In genomic region chr7:66217011-66217410, GRCm38 (mm10) we compare ENCODE assay signal across 14 mouse cellular contexts.
A peak's percentile ranks its signal among the peaks of the same experiment; 100 is the strongest.
DNase-seq lines count a peak whose midpoint lies in the region; ATAC-seq and TF ChIP-seq lines count a peak whose summit lies in the region.
"Had no signal": no experiment of that assay in that cellular context is flagged by ENCODE, and none has a peak within 500 bp of the region (broad histone marks: within the 10 kb centered on the region; RNA-seq: fewer than 3 reads in every experiment).

No protein-coding gene starts in this region.

- no peak overlapping the region for H3K4me2 ChIP-seq in heart, embryonic 15.5 days
- H3K4me2 ChIP-seq: forebrain, embryonic 15.5 days; hindbrain, embryonic 14.5 days; liver, embryonic 13.5 days; midbrain, embryonic 13.5 days had no signal

- H3K36me3 ChIP-seq in heart, embryonic 15.5 days, result no peaks in the 10 kb centered on the region
- no peaks in the 10 kb centered on the region for H3K36me3 ChIP-seq in heart, adult 2 months (ENCODE audit: control insufficient read depth, insufficient read depth, low read length)
- no peaks in the 10 kb centered on the region for H3K36me3 ChIP-seq in limb, embryonic 10.5 days
- H3K36me3 ChIP-seq: forebrain, embryonic 15.5 days; liver, embryonic 13.5 days; midbrain, embryonic 13.5 days had no signal

- no peaks in the 10 kb centered on the region for H3K9me3 ChIP-seq in heart, embryonic 15.5 days (replicated peaks)
- H3K9me3 ChIP-seq in limb, embryonic 10.5 days (replicated peaks), result no peaks in the 10 kb centered on the region
- H3K9me3 ChIP-seq: forebrain, embryonic 15.5 days; liver, embryonic 13.5 days; midbrain, embryonic 13.5 days had no signal

- no peak for TF ChIP-seq EP300 in heart, adult 2 months (IDR thresholded peaks at IDR 0.05; ENCODE audit: insufficient read depth, low read depth, low read length)

- peak overlapping the region; percentile 90; the same call in 1 of the 2 replicates for H3K27ac ChIP-seq in heart, embryonic 15.5 days
- no peak overlapping the region for H3K27ac ChIP-seq in heart, adult 2 months
- H3K27ac ChIP-seq in limb, embryonic 10.5 days, result peak overlapping the region; percentile 84; the same call in 1 of the 2 replicates
- H3K27ac ChIP-seq: forebrain, embryonic 15.5 days; hindbrain, embryonic 14.5 days; liver, embryonic 13.5 days; midbrain, embryonic 13.5 days had no signal

- TF ChIP-seq POLR2A in heart, adult 2 months (IDR thresholded peaks at IDR 0.05; ENCODE audit: insufficient read depth, low read depth, low read length), result no peak

- intact Hi-C loops in heart, adult 2 months (cut with DNase I), result no loop called here

- H3K4me3 ChIP-seq in heart, embryonic 15.5 days, result no peak overlapping the region
- H3K4me3 ChIP-seq in heart, adult 2 months, result no peak overlapping the region
- H3K4me3 ChIP-seq in limb, embryonic 10.5 days, result no peak overlapping the region
- H3K4me3 ChIP-seq: forebrain, embryonic 15.5 days; liver, embryonic 13.5 days; midbrain, embryonic 13.5 days had no signal

- no peak overlapping the region for H3K9ac ChIP-seq in heart, embryonic 15.5 days
- H3K9ac ChIP-seq in heart, adult 2 months (ENCODE audit: low read depth, low read length), result no peak overlapping the region
- H3K9ac ChIP-seq: forebrain, embryonic 15.5 days; hindbrain, embryonic 14.5 days; liver, embryonic 13.5 days; midbrain, embryonic 13.5 days had no signal

- no peaks in the 10 kb centered on the region for H3K27me3 ChIP-seq in heart, embryonic 15.5 days
- H3K27me3 ChIP-seq in heart, adult 2 months (ENCODE audit: control insufficient read depth, insufficient read depth, low read length), result no peaks in the 10 kb centered on the region
- no peaks in the 10 kb centered on the region for H3K27me3 ChIP-seq in limb, embryonic 10.5 days (ENCODE audit: low read depth, poor library complexity, severe bottlenecking)
- H3K27me3 ChIP-seq: forebrain, embryonic 15.5 days; liver, embryonic 13.5 days; midbrain, embryonic 13.5 days had no signal

- no peaks in the 10 kb centered on the region for H3K79me2 ChIP-seq in heart, adult 2 months (replicated peaks; ENCODE audit: control insufficient read depth, insufficient read depth, low read length)

- TF ChIP-seq CTCF in heart, adult 2 months (IDR thresholded peaks at IDR 0.05), result no peak

- WGBS in heart, embryonic 15.5 days, result 81% methylated on average over 7 of the region's 7 CpGs
- 86% methylated on average over 7 of the region's 7 CpGs for WGBS in heart, adult 2 months
- WGBS in limb, embryonic 10.5 days, result 85% methylated on average over 7 of the region's 7 CpGs

- ATAC-seq in heart, embryonic 15.5 days (replicated peaks; ENCODE audit: insufficient number of reproducible peaks, insufficient read depth, low FRiP score, low read depth), result no peak
- ATAC-seq: forebrain, embryonic 15.5 days had no signal

- peaks cover 30% of the 10 kb centered on the region for H3K4me1 ChIP-seq in heart, embryonic 15.5 days (replicated peaks)
- peaks cover 9% of the 10 kb centered on the region for H3K4me1 ChIP-seq in heart, adult 2 months (ENCODE audit: control insufficient read depth, insufficient read depth, low read length)
- H3K4me1 ChIP-seq in limb, embryonic 10.5 days, result peaks cover 41% of the 10 kb centered on the region

- DNase-seq in heart, adult 2 months, result no peak
- peak; percentile 33 to 55 for DNase-seq in kidney, adult 8-10 months
- no peak for DNase-seq in kidney, postnatal 4 days
- DNase-seq in kidney, postnatal 14 days, result peak; percentile 18
- peak; percentile 26 for DNase-seq in limb, embryonic 10.5 days (ENCODE audit: low spot score)
- no peak for DNase-seq in frontal cortex, adult 2 months (ENCODE audit: extremely low spot score in 1 of 2, low spot score in 1 of 2)
- DNase-seq: layer of hippocampus, postnatal 36 days; liver, embryonic 13.5 days; retina, postnatal 1 day; thymus, postnatal 25 days had no signal

Comparison
In these comparisons a context has a peak if more than half of its experiments do, and no peak if none do; other contexts are left out.
1. DNase-seq: peak in kidney, adult 8-10 months (2 of 2), kidney, postnatal 14 days (single experiment) and limb, embryonic 10.5 days (single experiment); none in heart, adult 2 months (0 of 2), kidney, postnatal 4 days (0 of 2) and frontal cortex, adult 2 months (0 of 2).